Mouse (Mus musculus) cerebellum, adult 9-10 months (tissue): Measurements from ENCODE around the gene Auts2.

Experiments
- DNase-seq: peaks from one replicate; pipeline ENCODE4 v3.0.0; 2022

Auts2 gene

DNA sequence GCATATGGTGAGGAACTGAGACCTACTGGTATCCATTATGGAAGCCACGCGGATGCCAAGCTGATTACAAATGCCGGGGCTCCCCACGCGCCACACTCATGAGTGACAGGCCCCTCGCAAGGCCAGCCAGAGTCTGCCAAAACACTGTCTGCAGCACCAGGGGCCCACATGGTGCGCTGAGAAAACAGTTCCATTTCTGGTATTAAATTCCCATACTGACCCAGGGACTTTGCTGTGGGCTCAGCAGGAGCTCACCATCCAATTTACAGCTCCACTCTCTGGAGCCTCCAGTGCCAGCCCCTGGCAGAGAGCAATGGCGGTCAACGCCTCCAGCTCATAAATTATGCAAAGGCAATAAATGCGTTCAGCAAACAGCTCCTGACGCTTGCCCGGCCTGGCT lies 767.9 kb downstream of the Auts2 start:
- peak; percentile 97 for DNase-seq

DNA sequence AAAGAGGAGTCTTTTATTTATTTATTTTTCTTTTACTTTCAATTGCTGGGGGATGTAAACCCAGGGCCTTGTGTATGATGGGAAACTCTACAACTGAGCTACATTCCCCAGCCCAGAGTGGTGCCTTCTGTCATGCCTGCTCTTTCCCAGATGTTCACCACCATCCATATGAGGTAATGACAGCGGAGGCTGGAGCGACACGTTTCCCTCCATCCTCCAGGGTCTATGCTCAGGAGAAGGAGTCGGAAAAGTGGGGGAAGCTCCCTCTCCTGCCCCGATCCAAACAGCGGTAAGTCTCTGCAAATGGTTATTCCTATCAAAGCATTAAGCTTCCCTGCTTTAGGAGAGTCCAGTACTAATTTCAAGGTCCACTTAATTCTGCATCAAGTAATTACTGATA lies 768.4 kb downstream of the Auts2 start:
- DNase-seq: no peak

DNA sequence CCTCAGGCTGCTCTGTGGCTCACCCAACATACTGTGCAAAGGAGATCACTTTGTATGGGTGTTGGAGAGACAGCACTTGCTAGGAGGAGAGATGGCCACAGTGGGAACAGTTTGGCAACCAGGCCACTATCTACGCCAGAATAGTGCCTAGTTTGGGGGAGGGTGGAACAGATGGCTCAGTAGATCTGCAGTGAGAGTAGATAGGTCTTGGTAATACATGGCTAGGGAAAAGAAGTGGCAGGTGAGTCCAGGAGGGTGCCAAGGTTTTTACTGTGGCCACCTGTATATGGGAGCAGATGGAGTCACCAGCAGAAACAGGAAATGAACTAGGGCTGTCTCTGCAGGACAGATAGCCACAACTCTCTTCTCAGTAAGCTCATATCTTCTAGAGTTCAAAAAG lies 770.5 kb downstream of the Auts2 start:
- peak; percentile 97 for DNase-seq

DNA sequence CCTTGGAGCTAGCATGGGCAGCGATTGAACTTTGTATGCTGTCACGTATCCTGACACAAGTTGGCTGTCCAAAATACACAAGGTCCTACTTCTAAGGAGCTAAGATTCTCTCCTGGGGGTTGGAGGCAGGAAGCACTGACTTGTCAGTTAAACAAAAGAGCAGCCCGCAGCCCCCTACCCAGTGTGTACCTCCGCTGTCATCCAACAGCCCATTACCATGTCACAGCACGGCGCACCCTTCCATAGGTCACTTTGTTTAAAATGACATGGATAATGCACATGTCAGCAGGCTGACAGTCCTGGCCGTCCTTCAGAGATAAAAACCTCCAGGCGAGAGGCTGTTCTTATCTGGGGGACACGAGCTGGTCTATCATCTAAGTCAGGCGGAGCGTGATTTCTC lies 773.9 kb downstream of the Auts2 start:
- no peak for DNase-seq

DNA sequence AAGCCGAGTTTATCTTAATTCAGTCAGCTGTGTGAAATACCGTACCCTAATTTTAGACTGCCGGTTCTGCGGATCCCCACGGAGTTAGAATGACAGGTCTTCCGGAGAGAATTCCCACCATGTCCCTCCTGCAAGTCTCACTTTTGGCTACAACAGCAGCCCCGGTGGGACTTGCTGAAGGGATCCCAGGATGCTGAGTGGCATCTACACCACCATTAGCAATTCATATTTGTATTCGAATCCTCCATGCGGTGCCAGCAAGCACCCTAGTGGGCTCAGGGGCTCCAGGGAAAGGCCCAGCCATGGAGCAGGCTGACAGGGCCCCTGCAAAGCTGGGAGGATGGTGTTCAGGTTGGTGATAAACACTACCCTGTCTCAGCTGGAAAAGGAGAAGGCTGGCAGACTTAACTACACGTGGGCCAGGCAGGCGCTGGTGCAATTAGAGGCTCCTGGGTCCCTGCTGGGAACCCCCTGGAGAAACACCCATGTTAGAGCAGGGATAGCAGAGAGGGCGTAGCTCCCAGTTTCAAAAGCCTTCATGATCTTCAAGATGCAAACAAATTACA lies 775.4 kb downstream of the Auts2 start:
- no peak for DNase-seq

DNA sequence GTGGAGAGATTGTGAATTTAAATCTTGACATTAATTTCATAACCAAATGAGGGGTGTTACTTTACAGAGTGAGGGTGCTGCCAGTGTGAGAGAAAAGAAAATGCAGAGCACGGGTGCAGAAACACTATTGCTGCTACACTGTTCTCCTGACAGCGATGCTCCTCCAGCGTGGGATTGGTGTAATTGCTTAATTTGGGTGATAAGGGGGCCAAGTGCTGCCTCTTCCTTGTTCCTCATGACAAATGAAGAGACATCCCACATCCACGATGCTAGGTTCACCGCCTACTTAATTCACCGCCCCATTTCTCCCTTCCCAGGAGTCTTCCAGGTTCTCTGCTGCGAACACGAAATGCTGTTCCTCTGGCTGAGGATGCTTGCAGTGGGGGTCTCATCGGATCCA lies 776.0 kb downstream of the Auts2 start:
- no peak for DNase-seq

DNA sequence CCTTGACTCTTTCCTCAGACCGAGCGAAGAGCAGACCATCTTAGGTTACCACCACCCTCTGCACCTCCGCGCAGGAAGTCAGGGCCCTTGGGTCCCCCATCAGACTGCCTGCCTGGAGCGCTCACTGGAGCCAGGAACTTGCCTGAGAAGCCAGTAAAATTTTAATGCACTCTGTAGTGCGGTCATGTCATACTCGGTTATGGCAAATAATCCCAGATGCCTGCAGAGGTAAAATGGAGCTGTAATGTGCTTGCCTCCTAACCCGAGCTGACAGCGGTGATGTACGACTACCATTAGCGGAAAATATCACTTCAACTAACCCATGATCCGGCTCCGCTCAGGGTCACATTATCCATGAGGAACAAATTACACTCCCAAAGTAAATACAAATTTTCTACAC lies 783.7 kb downstream of the Auts2 start:
- no peak for DNase-seq

DNA sequence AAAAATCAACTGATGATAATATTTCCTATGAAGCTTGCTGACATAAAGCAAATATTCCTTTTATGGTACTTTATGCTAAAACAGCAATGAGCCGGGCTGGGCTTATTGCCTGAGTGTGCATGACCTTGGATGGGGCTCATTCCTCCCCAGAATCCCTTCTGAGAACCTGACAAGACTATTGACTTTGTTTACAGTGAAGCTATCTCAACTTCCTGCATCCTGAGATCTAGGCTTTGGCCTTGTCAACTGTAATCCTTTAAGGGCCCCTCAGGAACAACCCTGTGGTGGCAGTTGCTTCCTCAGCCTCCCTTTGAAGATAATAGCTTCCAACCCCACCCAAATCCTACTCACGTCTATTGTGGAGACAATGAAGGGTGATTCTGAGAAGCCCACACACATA lies 792.8 kb downstream of the Auts2 start:
- DNase-seq: no peak

DNA sequence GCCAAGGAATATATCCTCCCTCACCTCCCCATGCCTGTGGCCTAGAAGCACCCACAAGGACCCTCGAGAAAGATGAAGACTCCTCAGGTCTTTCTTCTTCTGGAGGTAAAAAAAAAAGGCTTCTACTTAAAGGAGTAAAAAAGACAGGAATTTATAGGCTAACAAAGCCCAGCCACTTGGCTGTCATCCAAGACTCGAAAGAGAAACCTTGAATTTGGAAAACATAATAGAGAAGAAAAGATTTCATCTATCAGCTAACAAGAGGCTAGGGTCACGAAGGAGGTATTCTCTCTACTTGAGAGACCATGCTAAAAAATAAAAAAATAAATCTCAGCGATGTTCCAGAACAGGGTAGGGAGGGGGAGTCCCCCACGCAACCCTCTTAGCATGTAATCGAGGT lies 793.9 kb downstream of the Auts2 start:
- DNase-seq: no peak

DNA sequence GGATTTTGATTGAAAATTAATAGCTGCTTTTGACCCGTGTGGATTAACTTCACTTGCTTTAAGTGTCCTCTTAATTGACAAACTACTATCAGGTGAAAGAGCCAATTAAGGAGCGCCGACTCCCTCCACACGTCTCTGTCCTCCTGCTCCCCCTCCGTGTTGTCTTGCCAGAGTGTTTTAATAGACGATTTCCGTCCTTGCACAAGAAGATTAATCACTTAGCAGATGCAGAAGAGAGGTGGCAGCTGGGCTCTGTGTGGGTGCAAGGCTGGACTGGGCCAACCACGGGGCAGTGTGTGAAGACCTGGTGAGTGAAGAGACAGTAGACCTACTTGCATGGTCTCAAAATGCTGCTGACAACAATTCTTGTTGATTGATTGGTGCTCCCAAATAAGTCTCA lies 800.1 kb downstream of the Auts2 start:
- DNase-seq: no peak

DNA sequence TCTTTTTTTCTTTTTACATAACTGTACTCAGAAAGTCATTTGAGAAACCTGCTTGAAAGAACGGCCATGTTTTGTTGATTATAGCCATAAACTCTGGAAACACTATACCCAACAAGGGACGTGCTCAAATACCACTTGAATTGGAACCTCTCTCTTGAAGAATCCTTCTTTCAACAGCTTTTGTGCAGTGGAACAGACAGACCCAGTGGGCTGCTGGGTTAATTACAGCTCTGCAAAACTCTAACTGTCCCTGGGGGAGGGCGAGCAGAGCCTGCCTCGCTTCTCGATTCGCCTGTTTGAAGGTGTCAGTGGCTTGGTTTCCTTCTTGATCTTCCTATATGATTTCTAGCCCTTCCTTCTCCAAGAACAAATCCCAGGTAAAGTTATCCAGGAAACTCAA lies 805.7 kb downstream of the Auts2 start:
- no peak for DNase-seq

DNA sequence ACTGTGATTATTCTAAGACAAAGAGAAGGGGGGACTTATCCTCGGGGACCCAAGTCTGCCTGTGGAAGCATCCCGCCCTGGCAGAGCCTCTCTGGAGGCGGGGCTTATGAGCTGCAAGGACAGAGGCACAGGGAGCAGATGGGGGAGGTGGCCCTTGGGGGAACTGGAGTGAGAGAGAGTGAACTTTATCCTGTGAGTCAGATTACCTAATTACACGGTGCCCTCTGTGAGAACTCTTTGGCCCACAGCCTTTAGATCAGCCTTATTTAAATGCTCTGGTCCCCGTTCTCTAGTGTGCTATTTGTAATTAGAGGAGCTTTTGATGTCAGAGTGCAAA lies 809.9 kb downstream of the Auts2 start:
- no peak for DNase-seq

DNA sequence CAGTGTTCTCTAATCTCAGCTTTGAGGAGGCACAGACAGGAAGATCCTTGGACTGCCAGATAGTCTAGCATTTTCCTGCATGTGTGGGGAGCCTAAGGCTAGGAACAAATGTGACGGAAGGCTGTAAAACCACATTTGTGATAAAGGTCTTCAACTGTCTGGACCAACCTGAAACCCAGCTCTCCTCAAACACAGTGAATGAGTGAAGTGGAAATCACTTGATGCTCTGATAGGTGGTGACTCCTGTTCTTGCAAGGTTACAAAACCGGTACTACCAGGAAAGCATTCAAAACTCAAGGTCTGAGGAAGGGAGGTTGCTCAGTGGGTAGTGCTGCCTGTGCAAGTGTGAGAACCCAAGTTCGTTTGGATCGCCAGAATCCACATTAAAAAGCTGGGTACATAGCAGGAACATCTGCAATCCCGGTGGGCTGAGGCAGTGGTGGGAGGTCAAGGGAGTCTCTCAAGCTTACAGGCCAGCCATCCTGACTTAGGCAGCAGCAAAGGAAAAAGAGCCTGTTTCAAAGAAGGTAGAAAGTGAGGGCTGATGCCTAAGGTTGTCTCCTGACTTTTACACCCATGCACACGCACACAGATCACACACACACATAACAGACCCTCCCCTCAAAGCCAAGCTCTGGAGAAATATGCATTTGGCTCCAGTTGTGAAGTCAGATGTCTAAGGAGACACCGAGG lies 810.4 kb downstream of the Auts2 start:
- no peak for DNase-seq

DNA sequence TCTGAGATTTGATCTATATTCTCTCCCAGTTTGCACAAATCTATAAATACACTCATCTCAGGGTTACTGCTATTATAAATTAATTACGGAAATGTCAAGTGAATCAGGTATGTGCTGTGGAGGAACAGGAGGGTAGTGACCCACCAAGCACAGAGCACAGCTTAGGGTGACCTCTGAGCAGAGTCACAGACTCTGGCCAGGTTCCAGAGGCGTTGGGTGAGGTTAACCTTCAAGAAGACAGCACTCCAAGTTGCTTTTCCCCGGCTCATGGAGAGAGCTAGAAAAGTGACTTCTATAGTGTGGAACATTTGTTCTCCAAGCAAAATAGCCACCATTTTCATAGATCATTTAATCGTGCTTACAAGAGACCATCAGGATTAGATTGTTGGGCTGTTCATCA lies 813.7 kb downstream of the Auts2 start:
- DNase-seq: no peak

DNA sequence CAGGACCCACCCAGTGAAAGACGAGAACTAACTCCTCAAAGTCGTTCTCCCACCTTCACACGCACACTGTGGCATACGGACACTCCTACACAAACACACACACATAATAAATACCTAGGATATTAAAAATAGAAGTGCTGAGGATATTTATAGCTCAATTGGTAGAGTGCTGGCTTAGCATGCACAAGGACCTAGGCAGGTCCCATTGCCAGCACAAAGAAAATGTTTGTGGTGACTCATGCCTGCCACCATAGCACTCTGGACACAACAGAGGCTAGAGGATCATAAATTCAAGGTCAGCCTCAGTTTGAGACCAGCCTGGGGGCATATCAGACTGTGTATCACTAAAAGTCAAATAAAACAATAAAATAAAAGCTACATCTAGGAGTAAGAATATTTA lies 815.2 kb downstream of the Auts2 start:
- no peak for DNase-seq

DNA sequence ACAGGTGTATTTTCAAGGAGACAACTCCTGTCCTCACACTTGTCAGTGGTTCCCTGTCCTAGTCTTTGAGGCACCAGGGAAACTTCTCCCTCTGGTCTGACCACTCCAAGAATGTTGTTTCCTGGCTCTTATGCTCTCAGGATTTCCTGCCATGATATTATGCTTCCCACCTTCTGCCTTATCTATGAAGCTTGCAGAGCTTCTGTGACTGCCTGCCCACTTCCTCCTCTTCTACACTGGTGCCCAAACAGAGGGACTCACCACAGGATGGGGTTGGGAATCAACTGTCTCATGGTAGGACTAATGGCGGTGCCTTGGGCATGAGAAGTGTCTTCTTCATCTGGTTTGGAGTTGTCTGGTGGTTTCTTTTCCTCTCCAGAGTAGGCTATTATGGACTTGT lies 818.6 kb downstream of the Auts2 start:
- DNase-seq: no peak

DNA sequence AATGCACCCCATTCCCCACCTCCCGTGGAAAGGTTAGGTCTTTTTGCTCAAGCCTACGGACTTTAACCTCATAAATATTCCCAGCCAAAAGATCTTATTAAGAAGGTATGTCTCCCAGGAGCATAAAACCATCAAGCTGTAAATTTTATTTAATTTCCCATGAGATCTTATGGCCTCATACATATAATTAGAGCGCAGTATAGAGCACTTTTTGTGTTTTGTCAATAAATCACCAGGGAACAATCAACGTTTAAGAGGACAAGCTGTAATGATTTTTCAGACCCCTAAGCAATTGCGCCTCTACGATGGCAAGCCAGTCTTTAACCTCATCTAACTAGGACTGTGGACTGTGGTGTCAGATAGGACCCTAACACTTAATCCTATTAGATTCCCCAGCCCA lies 820.4 kb downstream of the Auts2 start:
- DNase-seq: no peak

DNA sequence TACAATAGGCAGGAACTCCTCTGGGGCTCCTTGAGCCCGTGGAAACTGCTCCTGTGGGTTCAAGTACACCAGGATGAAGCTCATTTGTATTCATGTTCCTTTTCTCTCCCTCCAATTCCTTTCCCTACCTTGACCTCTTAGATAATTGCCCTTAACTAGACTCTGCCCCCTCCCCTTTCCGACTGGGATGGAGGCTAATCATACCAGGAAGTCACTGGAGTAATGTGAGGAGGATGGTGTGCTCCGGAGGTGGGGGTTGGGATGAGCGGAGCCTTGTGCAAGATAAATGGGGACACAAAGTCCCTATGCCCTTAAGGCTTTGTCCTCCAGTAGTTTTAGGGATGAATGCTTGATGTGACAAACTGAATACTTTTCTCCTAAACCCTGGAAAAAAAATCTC lies 820.8 kb downstream of the Auts2 start:
- no peak for DNase-seq

DNA sequence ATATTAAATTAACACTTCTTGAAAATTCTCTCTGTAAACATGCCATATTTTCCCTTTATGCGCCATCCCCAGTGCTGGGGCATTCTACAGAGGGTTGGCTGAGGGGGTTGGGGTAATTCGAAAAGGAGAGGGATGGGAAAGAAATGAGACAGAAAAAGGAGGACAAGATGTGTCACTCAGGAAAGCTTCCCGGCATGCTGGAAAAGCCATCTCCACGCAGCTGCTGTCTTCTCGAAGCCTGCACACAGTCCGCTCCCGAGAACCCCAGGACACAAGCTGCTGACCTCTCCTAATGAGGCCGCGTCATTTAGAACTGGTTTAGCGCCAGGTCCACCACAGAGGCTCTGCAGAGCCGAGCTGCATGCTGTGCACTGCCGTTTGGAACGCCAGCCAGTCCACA lies 825.1 kb downstream of the Auts2 start:
- DNase-seq: peak; percentile 75

DNA sequence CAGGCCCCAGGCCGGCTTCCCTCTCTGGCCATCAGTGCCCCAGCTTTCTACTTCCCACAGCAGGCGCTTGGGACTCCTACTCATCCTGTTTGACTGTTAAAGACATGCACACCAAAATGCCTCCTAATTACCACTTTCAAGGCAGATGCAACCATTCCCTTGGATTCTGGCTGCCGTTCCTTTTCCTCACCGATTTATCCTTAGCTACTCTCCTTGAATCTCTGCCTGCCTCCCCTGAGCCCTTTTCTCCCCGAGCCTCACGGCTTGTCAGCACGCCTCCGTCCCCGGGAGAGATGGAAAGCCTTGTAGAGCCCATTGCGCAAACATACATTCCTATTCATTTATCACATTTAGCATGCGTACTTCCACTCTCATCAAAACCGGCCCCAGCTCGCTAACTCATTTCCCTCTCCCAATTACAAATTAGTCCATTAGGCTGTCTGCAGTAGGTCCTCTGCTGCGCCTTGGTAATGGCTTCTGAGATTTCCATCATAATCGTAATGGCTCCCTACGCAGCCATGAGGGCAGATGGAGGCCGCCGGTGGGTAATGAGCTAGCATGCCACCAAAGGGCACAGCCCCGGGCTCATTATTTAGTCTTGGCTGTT lies 825.7 kb downstream of the Auts2 start:
- no peak for DNase-seq

DNA sequence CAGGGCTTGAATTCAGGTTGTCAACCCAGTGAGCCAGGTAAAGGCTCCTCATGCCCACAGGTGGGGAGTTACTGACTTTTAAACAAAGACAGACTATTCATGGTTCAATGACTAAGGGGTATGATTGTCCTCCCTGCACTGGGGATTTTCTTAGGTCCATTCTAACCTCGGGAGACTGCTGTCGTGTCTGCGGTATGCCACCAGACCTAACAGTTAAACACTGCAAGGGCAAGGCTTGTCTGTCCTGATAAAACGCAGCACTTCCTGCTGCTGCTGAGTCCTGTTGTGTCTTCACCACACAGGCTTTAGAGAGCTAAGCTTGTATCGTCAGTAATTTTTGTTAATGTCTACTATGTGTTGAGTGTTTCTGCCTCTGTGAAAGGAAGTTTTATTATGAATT lies 828.2 kb downstream of the Auts2 start:
- DNase-seq: no peak

DNA sequence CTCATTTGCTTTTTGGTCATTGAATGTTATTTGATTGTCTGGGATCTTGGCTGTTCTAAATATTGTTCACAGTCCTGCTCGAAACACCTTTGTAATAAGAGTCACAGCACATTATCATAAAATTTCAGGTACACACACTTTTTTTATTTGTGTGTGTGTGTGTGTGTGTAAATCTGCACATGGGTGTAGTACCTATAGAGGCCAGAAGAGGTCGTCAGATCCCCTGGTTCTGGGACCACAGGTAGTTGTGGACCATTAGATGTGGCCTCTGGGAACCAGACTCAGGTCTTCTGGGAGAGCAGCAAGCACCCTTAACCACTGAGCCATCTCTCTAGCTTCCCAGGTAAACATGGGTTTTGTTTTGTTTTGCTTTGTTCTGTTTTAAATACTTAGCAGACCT lies 830.7 kb downstream of the Auts2 start:
- DNase-seq: no peak

DNA sequence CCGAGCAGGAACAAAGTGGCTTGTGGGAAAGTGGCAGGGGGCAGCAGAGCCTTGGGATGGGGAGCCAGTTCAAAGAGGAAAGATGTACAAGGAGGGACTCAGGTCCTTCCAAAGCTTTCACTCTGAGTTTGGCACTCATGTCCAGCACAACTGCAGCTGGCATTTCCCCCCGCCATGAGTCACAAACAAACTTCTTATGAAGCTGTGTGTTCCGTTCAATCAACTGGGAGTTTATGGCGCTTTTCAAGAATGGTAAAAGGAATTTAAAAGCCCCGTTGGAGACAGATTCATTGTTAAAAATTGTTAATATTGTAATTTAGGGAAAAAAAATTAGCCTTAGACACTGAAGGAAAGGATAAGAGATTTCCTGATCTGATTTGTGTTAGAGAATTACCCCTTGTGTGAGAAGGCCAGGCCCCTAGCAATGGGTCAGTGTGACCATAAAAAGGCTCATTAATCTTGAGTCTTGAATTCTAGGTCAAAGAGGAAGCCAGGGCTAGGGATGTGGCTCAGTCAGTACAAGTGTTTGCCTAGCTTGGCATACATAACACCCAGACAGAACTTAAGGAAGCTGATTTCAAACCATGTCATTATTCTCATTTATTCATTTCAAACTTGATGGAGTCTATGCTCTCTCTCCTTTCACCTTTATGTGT lies 831.5 kb downstream of the Auts2 start:
- DNase-seq: no peak

DNA sequence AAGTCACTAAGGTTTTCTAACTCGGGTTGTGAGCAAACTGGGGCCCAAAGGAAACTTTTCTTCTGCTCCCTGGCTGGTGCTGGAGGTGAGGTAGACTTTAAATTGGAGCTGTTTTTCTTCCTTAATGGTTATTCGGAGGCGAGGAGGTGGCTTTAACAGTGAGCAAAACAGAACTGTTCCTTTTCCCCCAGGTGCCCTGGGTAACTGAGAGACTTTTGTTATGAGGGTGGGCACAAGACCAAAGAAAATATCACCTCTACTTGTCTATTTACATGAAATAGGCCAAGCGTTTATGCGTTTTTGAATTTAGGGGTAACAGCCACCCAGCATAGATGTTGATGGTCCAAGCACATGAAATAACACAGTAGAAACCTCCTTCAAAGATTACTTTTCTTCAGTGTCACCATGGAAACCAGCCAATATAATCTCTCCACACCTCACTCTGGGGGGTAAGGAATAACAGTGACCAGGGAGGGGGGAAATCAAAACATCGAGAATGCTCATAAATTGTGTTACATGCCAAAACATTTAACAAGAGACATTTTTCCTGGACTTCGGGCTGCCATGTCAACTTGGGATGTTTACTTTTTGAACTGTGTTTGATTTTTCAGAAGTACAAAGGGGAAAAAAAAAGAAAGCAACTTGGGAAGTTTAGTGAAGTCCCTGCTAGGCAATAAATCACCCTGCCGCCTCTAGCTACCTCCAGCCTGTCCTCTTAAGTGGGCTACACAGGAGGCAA lies 832.2 kb downstream of the Auts2 start:
- no peak for DNase-seq
